Mouse (Mus musculus) adrenal gland, adult 10 weeks (tissue): ENCODE data around the gene Cep57l1. TPM values are rescaled to one million over a fixed set of nuclear protein-coding genes. Genes with fewer than 3 reads are reported as not detected.

Experiments
- polyA plus RNA-seq: library from polyadenylated mRNA; stranded (reverse); fragments of 350-450 nt; fragmentation: Illumina TruSeq; extraction: RNeasy Lipid Tissue Mini Kit (QIAGEN cat#74804); gene quantifications from one replicate; pipeline ENCODE4 v1.2.3, GENCODE M21; 2014; ENCODE audit warnings: low read depth, low replicate concordance

The Cep57l1 gene
- 11.7 TPM for polyA plus RNA-seq

GRCm38 (mm10) chr10:41809771-41810563, at the start of gene Cep57l1, which contains the start of gene Sesn1:
Gene Cep57l1 (minus strand): TSS chr10:41809871.
Gene Sesn1 (plus strand): TSS chr10:41809935.

GRCm38 (mm10) chr10:41716029-41716897, 93.4 kb downstream of the Cep57l1 start, which contains the start of gene Ccdc162:
Gene Ccdc162 (minus strand): TSS chr10:41716634.

Other genes starting within 250 kb of the Cep57l1 start
- gene Ccdc162, start 93.2 kb downstream of the Cep57l1 start, polyA plus RNA-seq, result 0.58 TPM
- gene Sesn1, start 64 bp upstream of the Cep57l1 start, polyA plus RNA-seq, result 44.7 TPM
- 1.2 TPM for gene Armc2, start 208.6 kb upstream of the Cep57l1 start, polyA plus RNA-seq